Mouse (Mus musculus): Measurements from ENCODE around the gene Rgl3. TPM values are rescaled to one million over a fixed set of nuclear protein-coding genes. Genes with fewer than 3 reads are reported as not detected.

The Rgl3 gene
- polyA plus RNA-seq, 1 experiment from 2014 or later: 1.8 TPM

GRCm38 (mm10) chr9:21977972-21978371 is 11.3 kb downstream of the Rgl3 start:
- Histone ChIP-seq H3K4me1 (replicated peaks) (no peaks in the 10 kb centered on the region), H3K9ac (replicated peaks) (no peak overlapping the region), H3K27ac (no peak overlapping the region), H3K4me3 (replicated peaks) (no peak overlapping the region), H3K36me3 (no peaks in the 10 kb centered on the region), H3K4me2 (no peak overlapping the region), H3K27me3 (peaks cover 10% of the 10 kb centered on the region; the same call in 1 of the 2 replicates), H3K9me3 (no peaks in the 10 kb centered on the region)
- no peak for ATAC-seq (ENCODE audit: insufficient number of reproducible peaks, insufficient read depth, low FRiP score, low TSS enrichment, low read depth)
- WGBS: 23% methylated on average over 2 of the region's 2 CpGs

DNA sequence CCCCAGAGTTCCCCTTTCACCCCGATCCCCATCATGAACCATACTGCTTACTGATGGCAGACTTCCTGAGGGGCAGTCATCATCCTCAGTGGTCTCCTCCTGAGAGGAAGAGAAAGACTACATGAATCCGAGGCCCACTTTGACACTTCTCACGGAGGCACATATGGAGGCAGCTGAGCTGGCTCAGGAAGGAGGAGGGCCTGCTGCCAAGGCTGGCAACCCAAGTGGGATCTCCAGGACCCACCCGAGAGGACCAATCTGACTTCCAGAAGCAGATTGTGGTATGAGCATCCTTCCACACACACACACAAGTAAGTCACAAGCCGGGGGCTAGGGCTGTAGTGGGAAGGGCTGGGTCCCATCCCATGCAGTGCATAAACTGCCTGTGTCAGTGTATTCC is 11.9 kb downstream of the Rgl3 start:
- Histone ChIP-seq H3K9ac (replicated peaks) (no peak overlapping the region), H3K4me1 (replicated peaks) (no peaks in the 10 kb centered on the region), H3K9me3 (no peaks in the 10 kb centered on the region), H3K27me3 (peaks cover 10% of the 10 kb centered on the region; the same call in 1 of the 2 replicates), H3K27ac (no peak overlapping the region), H3K4me3 (replicated peaks) (no peak overlapping the region), H3K36me3 (no peaks in the 10 kb centered on the region), H3K4me2 (no peak overlapping the region)
- 85% methylated on average over 5 of the region's 5 CpGs for WGBS
- ATAC-seq (ENCODE audit: insufficient number of reproducible peaks, insufficient read depth, low FRiP score, low TSS enrichment, low read depth): no peak

GRCm38 (mm10) chr9:21976626-21977175 is 12.5 kb downstream of the Rgl3 start:
- H3K9ac ChIP-seq (replicated peaks): no peak overlapping the region
- ATAC-seq (ENCODE audit: insufficient number of reproducible peaks, insufficient read depth, low FRiP score, low TSS enrichment, low read depth): no peak
- no peaks in the 10 kb centered on the region for H3K9me3 ChIP-seq
- peaks cover 10% of the 10 kb centered on the region; the same call in 1 of the 2 replicates for H3K27me3 ChIP-seq
- no peaks in the 10 kb centered on the region for H3K4me1 ChIP-seq (replicated peaks)
- 89% methylated on average over 9 of the region's 10 CpGs for WGBS
- no peak overlapping the region for H3K4me2 ChIP-seq
- H3K36me3 ChIP-seq: no peaks in the 10 kb centered on the region
- no peak overlapping the region for H3K27ac ChIP-seq
- H3K4me3 ChIP-seq (replicated peaks): no peak overlapping the region

DNA sequence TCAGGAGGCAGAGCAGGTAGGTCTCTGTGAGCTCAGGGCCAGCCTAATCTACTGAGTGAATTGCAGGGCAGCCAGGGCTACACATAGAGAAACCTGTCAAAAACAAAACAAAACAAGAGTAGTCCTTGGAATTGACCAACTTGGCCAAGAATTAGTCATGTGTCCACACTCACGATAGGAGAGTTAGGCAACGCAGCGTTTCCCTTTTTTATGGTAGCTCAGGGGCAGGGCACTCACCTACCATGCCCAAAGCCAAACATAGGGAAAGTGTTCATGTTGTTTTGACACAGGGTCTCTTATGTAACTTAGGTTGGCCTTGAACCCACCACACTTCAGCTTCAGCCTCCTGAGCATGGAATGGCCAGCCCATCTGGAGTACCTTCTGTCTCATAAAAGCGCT is 19.9 kb downstream of the Rgl3 start:
- 90% methylated on average over 4 of the region's 4 CpGs for WGBS
- H3K4me1 ChIP-seq (replicated peaks): no peaks in the 10 kb centered on the region
- H3K4me3 ChIP-seq (replicated peaks): no peak overlapping the region
- no peak for ATAC-seq (ENCODE audit: insufficient number of reproducible peaks, insufficient read depth, low FRiP score, low TSS enrichment, low read depth)
- H3K36me3 ChIP-seq: no peaks in the 10 kb centered on the region
- peaks cover 3% of the 10 kb centered on the region; the same call in 1 of the 2 replicates for H3K27me3 ChIP-seq
- H3K9me3 ChIP-seq: no peaks in the 10 kb centered on the region
- H3K4me2 ChIP-seq: no peak overlapping the region
- no peak overlapping the region for H3K27ac ChIP-seq
- no peak overlapping the region for H3K9ac ChIP-seq (replicated peaks)

DNA sequence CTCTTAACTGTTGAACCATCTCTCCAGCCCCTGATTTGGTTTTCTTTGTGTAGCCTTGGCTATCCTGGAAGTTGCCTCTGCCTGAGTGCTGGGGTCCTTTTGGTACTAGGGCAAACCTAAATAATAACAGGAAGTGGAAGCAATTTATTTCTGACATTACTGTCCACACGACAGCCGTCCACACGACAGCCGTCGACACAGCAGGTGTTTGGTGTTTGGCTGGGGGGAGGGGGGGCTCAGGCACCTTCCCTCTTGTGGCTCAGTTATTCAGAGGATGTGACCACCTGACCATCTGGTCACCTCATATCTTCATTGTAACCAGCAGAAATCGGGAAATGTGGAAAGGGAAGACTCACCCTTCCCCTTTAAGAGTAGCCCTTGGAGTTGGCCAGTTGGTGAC is 20.4 kb downstream of the Rgl3 start:
- no peak overlapping the region for H3K27ac ChIP-seq
- H3K36me3 ChIP-seq: no peaks in the 10 kb centered on the region
- 62% methylated on average over 6 of the region's 6 CpGs for WGBS
- H3K9me3 ChIP-seq: no peaks in the 10 kb centered on the region
- H3K4me2 ChIP-seq: no peak overlapping the region
- no peaks in the 10 kb centered on the region for H3K4me1 ChIP-seq (replicated peaks)
- H3K9ac ChIP-seq (replicated peaks): no peak overlapping the region
- H3K4me3 ChIP-seq (replicated peaks): no peak overlapping the region
- H3K27me3 ChIP-seq: peaks cover 7% of the 10 kb centered on the region
- ATAC-seq (ENCODE audit: insufficient number of reproducible peaks, insufficient read depth, low FRiP score, low TSS enrichment, low read depth): no peak

- 21% methylated on average over 8 of the region's 8 CpGs for WGBS
- Histone ChIP-seq H3K36me3 (no peaks in the 10 kb centered on the region), H3K9me3 (no peaks in the 10 kb centered on the region), H3K4me3 (replicated peaks) (peak within 1 kb of the TSS; percentile 46), H3K4me1 (replicated peaks) (peaks cover 29% of the 10 kb centered on the region), H3K27me3 (peaks cover 61% of the 10 kb centered on the region), H3K4me2 (peak within 1 kb of the TSS; percentile 85), H3K27ac (peak within 1 kb of the TSS; percentile 45; the same call in 1 of the 2 replicates), H3K9ac (replicated peaks) (peak within 1 kb of the TSS; percentile 62)
- no peak for ATAC-seq (ENCODE audit: insufficient number of reproducible peaks, insufficient read depth, low FRiP score, low TSS enrichment, low read depth)
Observed at GRCm38 (mm10) chr9:21963417-21963816, 25.8 kb downstream of the Rgl3 start, which contains the start of gene Epor. Gene Epor (minus strand): TSS chr9:21963506.

GRCm38 (mm10) chr9:21962416-21963059 is 26.7 kb downstream of the Rgl3 start:
- Histone ChIP-seq H3K9me3 (no peaks in the 10 kb centered on the region), H3K4me3 (replicated peaks) (peak overlapping the region; percentile 46), H3K9ac (replicated peaks) (peak overlapping the region; percentile 62), H3K4me2 (peak overlapping the region; percentile 85), H3K27ac (no peak overlapping the region), H3K36me3 (no peaks in the 10 kb centered on the region), H3K4me1 (replicated peaks) (peaks cover 29% of the 10 kb centered on the region), H3K27me3 (peaks cover 63% of the 10 kb centered on the region)
- WGBS: 3% methylated on average over 34 of the region's 34 CpGs
- peak; percentile 81 for ATAC-seq (ENCODE audit: insufficient number of reproducible peaks, insufficient read depth, low FRiP score, low TSS enrichment, low read depth)

- 0% methylated on average over 14 of the region's 15 CpGs for WGBS
- H3K36me3 ChIP-seq: no peaks in the 10 kb centered on the region
Observed at GRCm38 (mm10) chr9:21962010-21962409, 27.2 kb downstream of the Rgl3 start.

GRCm38 (mm10) chr9:21961366-21961980 is 27.8 kb downstream of the Rgl3 start:
- Histone ChIP-seq H3K27ac (no peak overlapping the region), H3K9ac (replicated peaks) (peak overlapping the region; percentile 62; the same call in 1 of the 2 replicates), H3K4me1 (replicated peaks) (peaks cover 32% of the 10 kb centered on the region), H3K36me3 (no peaks in the 10 kb centered on the region), H3K9me3 (no peaks in the 10 kb centered on the region), H3K27me3 (peaks cover 60% of the 10 kb centered on the region), H3K4me3 (replicated peaks) (peak overlapping the region; percentile 46), H3K4me2 (peak overlapping the region; percentile 85)
- no peak for ATAC-seq (ENCODE audit: insufficient number of reproducible peaks, insufficient read depth, low FRiP score, low TSS enrichment, low read depth)
- under 1% methylated on average over 35 of the region's 35 CpGs for WGBS

More at GRCm38 (mm10) chr9:21962010-21962409, 27.2 kb downstream of the Rgl3 start:
- no peak overlapping the region for H3K27ac ChIP-seq
- ATAC-seq (ENCODE audit: insufficient number of reproducible peaks, insufficient read depth, low FRiP score, low TSS enrichment, low read depth): no peak
- peak overlapping the region; percentile 62 for H3K9ac ChIP-seq (replicated peaks)
- H3K4me2 ChIP-seq: peak overlapping the region; percentile 85
- H3K9me3 ChIP-seq: no peaks in the 10 kb centered on the region
- H3K4me1 ChIP-seq (replicated peaks): peaks cover 29% of the 10 kb centered on the region
- peaks cover 60% of the 10 kb centered on the region for H3K27me3 ChIP-seq
- peak overlapping the region; percentile 46 for H3K4me3 ChIP-seq (replicated peaks)

DNA sequence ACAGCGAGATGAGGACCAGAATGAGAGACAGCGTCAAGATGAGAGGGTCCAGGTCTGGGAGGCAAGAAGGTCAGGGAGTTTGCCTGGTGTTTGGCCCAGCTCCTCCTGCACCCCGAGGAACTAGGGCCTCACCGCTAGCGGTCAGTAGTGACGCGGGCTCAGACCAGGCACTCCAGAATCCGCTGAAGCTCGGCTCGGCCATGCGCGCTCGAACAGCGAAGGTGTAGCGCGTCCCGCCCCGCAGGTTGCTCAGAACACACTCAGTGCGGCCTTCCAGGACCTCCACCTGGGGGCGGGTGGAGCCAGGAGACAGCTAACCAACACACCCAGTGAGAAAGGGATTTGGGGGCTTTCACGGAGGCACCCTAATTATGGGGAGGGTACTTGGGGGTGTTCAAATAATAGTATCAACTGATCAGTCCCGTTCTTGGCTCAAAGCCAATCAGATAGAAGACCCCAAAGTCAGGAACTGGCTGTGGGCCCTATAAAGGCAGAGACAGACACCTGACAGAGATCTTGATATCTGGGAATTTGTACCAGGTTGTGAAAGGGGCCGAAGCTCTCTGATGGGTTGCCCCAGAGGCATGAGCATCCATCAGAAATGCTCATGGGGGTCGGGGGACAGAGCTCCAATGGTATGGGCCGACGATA is 28.6 kb downstream of the Rgl3 start:
- Histone ChIP-seq H3K36me3 (no peaks in the 10 kb centered on the region), H3K27ac (no peak overlapping the region), H3K9me3 (no peaks in the 10 kb centered on the region), H3K9ac (replicated peaks) (no peak overlapping the region), H3K4me2 (peak overlapping the region; percentile 30; the same call in 1 of the 2 replicates), H3K4me1 (replicated peaks) (peaks cover 36% of the 10 kb centered on the region), H3K27me3 (peaks cover 60% of the 10 kb centered on the region), H3K4me3 (replicated peaks) (peak overlapping the region; percentile 0)
- ATAC-seq (ENCODE audit: insufficient number of reproducible peaks, insufficient read depth, low FRiP score, low TSS enrichment, low read depth): no peak
- WGBS: 9% methylated on average over 26 of the region's 26 CpGs

GRCm38 (mm10) chr9:21960135-21960534 is 29.1 kb downstream of the Rgl3 start:
- no peaks in the 10 kb centered on the region for H3K36me3 ChIP-seq
- peak overlapping the region; percentile 0; the same call in 1 of the 2 replicates for H3K4me3 ChIP-seq (replicated peaks)
- H3K9ac ChIP-seq (replicated peaks): no peak overlapping the region
- no peak for ATAC-seq (ENCODE audit: insufficient number of reproducible peaks, insufficient read depth, low FRiP score, low TSS enrichment, low read depth)
- 41% methylated on average over 9 of the region's 9 CpGs for WGBS
- no peaks in the 10 kb centered on the region for H3K9me3 ChIP-seq
- peaks cover 60% of the 10 kb centered on the region for H3K27me3 ChIP-seq
- H3K4me2 ChIP-seq: peak overlapping the region; percentile 3; the same call in 1 of the 2 replicates
- peaks cover 36% of the 10 kb centered on the region for H3K4me1 ChIP-seq (replicated peaks)
- H3K27ac ChIP-seq: no peak overlapping the region

Data from limb, embryonic 12.5 days (tissue).